In the genomic region with DNA sequence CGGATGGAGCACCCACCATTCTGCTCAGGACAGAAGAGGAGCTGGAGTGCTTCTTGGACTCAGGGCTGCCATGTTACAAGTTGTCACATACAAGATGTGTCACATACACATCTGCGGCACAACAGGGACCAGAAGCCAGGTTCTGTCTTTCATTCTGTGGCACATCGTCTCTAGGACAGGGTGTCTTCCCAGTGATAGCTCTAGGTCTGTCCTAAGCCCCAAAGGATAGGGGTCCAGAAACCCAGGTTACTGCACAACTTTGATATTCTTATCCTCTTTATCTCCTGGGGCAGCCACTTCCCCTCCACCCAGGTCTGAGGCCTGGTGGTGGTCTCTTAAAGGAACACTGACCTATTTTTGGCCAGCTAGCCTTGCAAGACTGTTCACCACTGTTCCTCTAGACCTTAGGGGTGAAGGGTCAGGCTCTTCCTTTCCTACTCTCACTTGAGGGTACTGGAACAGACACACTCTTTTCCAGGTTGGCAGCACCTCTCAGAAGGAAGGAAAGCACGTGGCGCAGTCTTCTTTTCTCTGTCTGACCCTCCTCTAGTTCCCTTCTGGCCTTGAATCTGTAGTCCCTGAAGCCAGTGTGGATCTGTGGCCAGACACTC, we compare ENCODE assay signal across 16 mouse cellular contexts. TPM values are rescaled to one million over a fixed set of nuclear protein-coding genes. Genes with fewer than 3 reads are reported as not detected.
DNase-seq lines count a peak whose midpoint lies in the region; ATAC-seq and TF ChIP-seq lines count a peak whose summit lies in the region.
"Had no signal": no experiment of that assay in that cellular context is flagged by ENCODE, and none has a peak within 500 bp of the region (broad histone marks: within the 10 kb centered on the region; RNA-seq: fewer than 3 reads in every experiment).

No protein-coding gene starts in this region.

- no peak overlapping the region for H3K4me3 ChIP-seq in hindbrain, embryonic 10.5 days
- no peak overlapping the region for H3K4me3 ChIP-seq in hindbrain, embryonic 12.5 days
- H3K4me3 ChIP-seq in CH12.LX (replicated peaks in 1 of 3; ENCODE audit: low read depth in 2 of 3, low read length in 2 of 3, poor library complexity in 1 of 3): peak overlapping the region in 2 of 3 experiments; percentile 7 to 81
- H3K4me3 ChIP-seq in embryonic facial prominence, embryonic 10.5 days: no peak overlapping the region
- H3K4me3 ChIP-seq: lung, embryonic 15.5 days; midbrain, embryonic 15.5 days had no signal

- no peak for DNase-seq in hindbrain, embryonic 10.5 days (ENCODE audit: low spot score)
- peak; percentile 44 for DNase-seq in CH12.LX (ENCODE audit: extremely low read depth)
- no peak for DNase-seq in embryonic facial prominence, embryonic 10.5 days (ENCODE audit: low spot score)
- peak; percentile 53 for DNase-seq in naive thymus-derived CD4-positive, alpha-beta T cell, adult 2 months (ENCODE audit: low read depth)
- DNase-seq in gastrocnemius, adult 8-10 months (ENCODE audit: low spot score in 2 of 2): no peak
- DNase-seq in lung, postnatal 10 days: no peak
- DNase-seq: kidney, postnatal 4 days had no signal

- TF ChIP-seq POLR2A in CH12.LX (IDR thresholded peaks at IDR 0.05; ENCODE audit: low read depth, low read length): peak; percentile 16; the same call in 1 of the 2 replicates

- dilution Hi-C loops in CH12.LX (cut with MboI; ENCODE audit: extremely low pct_ligation_motif_present, extremely low pct_unique_long_range_greater_than_20kb, low sequenced_read_pairs): no loop called here

- no peaks in the 10 kb centered on the region for H3K27me3 ChIP-seq in hindbrain, embryonic 10.5 days (ENCODE audit: insufficient read depth, poor library complexity, severe bottlenecking)
- peaks cover 1% of the 10 kb centered on the region; the same call in 1 of the 2 replicates for H3K27me3 ChIP-seq in hindbrain, embryonic 12.5 days
- no peaks in the 10 kb centered on the region for H3K27me3 ChIP-seq in CH12.LX (replicated peaks)
- peaks cover 5% of the 10 kb centered on the region; the same call in 1 of the 2 replicates for H3K27me3 ChIP-seq in embryonic facial prominence, embryonic 10.5 days (replicated peaks; ENCODE audit: low read depth, poor library complexity, severe bottlenecking)
- H3K27me3 ChIP-seq: lung, embryonic 15.5 days; midbrain, embryonic 15.5 days had no signal

- TF ChIP-seq RAD21 in CH12.LX (IDR thresholded peaks at IDR 0.05; ENCODE audit: low read depth, low read length): no peak

- no peaks in the 10 kb centered on the region for H3K9me3 ChIP-seq in hindbrain, embryonic 10.5 days
- no peaks in the 10 kb centered on the region for H3K9me3 ChIP-seq in hindbrain, embryonic 12.5 days (replicated peaks)
- no peaks in the 10 kb centered on the region for H3K9me3 ChIP-seq in CH12.LX (replicated peaks; ENCODE audit: low read length)
- no peaks in the 10 kb centered on the region for H3K9me3 ChIP-seq in embryonic facial prominence, embryonic 10.5 days
- H3K9me3 ChIP-seq: lung, embryonic 15.5 days; midbrain, embryonic 15.5 days had no signal

- in situ Hi-C loops in CH12.LX (cut with MboI; ENCODE audit: low pct_ligation_motif_present, low pct_unique_long_range_greater_than_20kb, low sequenced_read_pairs): loop anchor here (5.0 kb wide), 1 partner anchor 92 kb away; the partner anchor contains the start of gene Rnf43

- no peaks in the 10 kb centered on the region for H3K36me3 ChIP-seq in hindbrain, embryonic 10.5 days
- H3K36me3 ChIP-seq in hindbrain, embryonic 12.5 days: no peaks in the 10 kb centered on the region
- peaks cover 21 to 22% of the 10 kb centered on the region in 2 experiments for H3K36me3 ChIP-seq in CH12.LX (replicated peaks in 1 of 2; ENCODE audit: control insufficient read depth in 1 of 2, insufficient read depth in 1 of 2, low read length in 1 of 2)
- no peaks in the 10 kb centered on the region for H3K36me3 ChIP-seq in embryonic facial prominence, embryonic 10.5 days (replicated peaks)
- H3K36me3 ChIP-seq: lung, embryonic 15.5 days; midbrain, embryonic 15.5 days had no signal

- no peak overlapping the region for H3K4me2 ChIP-seq in hindbrain, embryonic 12.5 days (replicated peaks)
- peak overlapping the region; percentile 85 for H3K4me2 ChIP-seq in CH12.LX (ENCODE audit: insufficient read depth, low read depth, poor library complexity, severe bottlenecking)
- H3K4me2 ChIP-seq: lung, embryonic 15.5 days; midbrain, embryonic 15.5 days had no signal

- TF ChIP-seq EP300 in CH12.LX (IDR thresholded peaks at IDR 0.05; ENCODE audit: low read length): no peak

- no peak overlapping the region for H3K9ac ChIP-seq in hindbrain, embryonic 12.5 days
- peak overlapping the region; percentile 61 for H3K9ac ChIP-seq in CH12.LX (ENCODE audit: insufficient read depth, low read depth)
- H3K9ac ChIP-seq: lung, embryonic 15.5 days; midbrain, embryonic 15.5 days had no signal

- no peak for ATAC-seq in hindbrain, embryonic 12.5 days (ENCODE audit: low FRiP score)
- ATAC-seq in frontal cortex, adult (ENCODE audit: low TSS enrichment): no peak
- ATAC-seq: forebrain, embryonic 16.5 days; hindbrain, embryonic 16.5 days; midbrain, embryonic 15.5 days had no signal

- 85% methylated on average over 5 of the region's 5 CpGs for WGBS in hindbrain, embryonic 10.5 days
- 85% methylated on average over 5 of the region's 5 CpGs for WGBS in hindbrain, embryonic 12.5 days
- 88% methylated on average over 5 of the region's 5 CpGs for WGBS in embryonic facial prominence, embryonic 10.5 days

- H3K4me1 ChIP-seq in hindbrain, embryonic 10.5 days (replicated peaks): peaks cover 22% of the 10 kb centered on the region; the same call in 1 of the 2 replicates
- H3K4me1 ChIP-seq in hindbrain, embryonic 12.5 days: no peaks in the 10 kb centered on the region
- peaks cover 20 to 59% of the 10 kb centered on the region in 2 experiments for H3K4me1 ChIP-seq in CH12.LX (ENCODE audit: control insufficient read depth in 1 of 2, insufficient read depth in 2 of 2)
- H3K4me1 ChIP-seq in embryonic facial prominence, embryonic 10.5 days: peaks cover 25% of the 10 kb centered on the region
- H3K4me1 ChIP-seq: lung, embryonic 15.5 days; midbrain, embryonic 15.5 days had no signal

- H3K79me2 ChIP-seq in CH12.LX (replicated peaks; ENCODE audit: control insufficient read depth, extremely low read depth, insufficient read depth, poor library complexity, severe bottlenecking): peaks cover 34% of the 10 kb centered on the region

- H3K27ac ChIP-seq in hindbrain, embryonic 10.5 days: peak overlapping the region; percentile 60
- H3K27ac ChIP-seq in hindbrain, embryonic 12.5 days: no peak overlapping the region
- peak overlapping the region; percentile 95 for H3K27ac ChIP-seq in CH12.LX (ENCODE audit: insufficient read depth, low read depth)
- peak overlapping the region; percentile 35; the same call in 1 of the 2 replicates for H3K27ac ChIP-seq in embryonic facial prominence, embryonic 10.5 days (replicated peaks)
- H3K27ac ChIP-seq: lung, embryonic 15.5 days; midbrain, embryonic 15.5 days had no signal

- TF ChIP-seq CTCF in CH12.LX (conservative IDR thresholded peaks at IDR 0.05 in 1 of 2, IDR thresholded peaks at IDR 0.05 in 1 of 2; ENCODE audit: low read depth in 2 of 2, low read length in 2 of 2): no peak

TF ChIP-seq in CH12.LX, 34 proteins besides CTCF, POLR2A, EP300 and RAD21:
- TF ChIP-seq ELF1 (IDR thresholded peaks at IDR 0.05; ENCODE audit: low read depth, low read length) (no peak), NRF1 (IDR thresholded peaks at IDR 0.05; ENCODE audit: low read depth, low read length) (no peak), CHD1 (IDR thresholded peaks at IDR 0.05; ENCODE audit: low read depth, low read length) (no peak), MYC (IDR thresholded peaks at IDR 0.05; ENCODE audit: low read depth, low read length) (no peak), IRF4 (IDR thresholded peaks at IDR 0.05; ENCODE audit: low read depth, low read length) (no peak), MAZ (IDR thresholded peaks at IDR 0.05; ENCODE audit: low read depth, low read length) (no peak), SMC3 (IDR thresholded peaks at IDR 0.05; ENCODE audit: low read depth, low read length) (no peak), ZC3H11A (IDR thresholded peaks at IDR 0.05; ENCODE audit: low read depth, low read length) (no peak), CHD2 (IDR thresholded peaks at IDR 0.05; ENCODE audit: low read length) (no peak), SIN3A (IDR thresholded peaks at IDR 0.05; ENCODE audit: low read length) (no peak), GABPA (IDR thresholded peaks at IDR 0.05; ENCODE audit: insufficient replicate concordance, low read depth, low read length) (no peak), USF1 (IDR thresholded peaks at IDR 0.05; ENCODE audit: low read depth, low read length) (no peak), PAX5 (IDR thresholded peaks at IDR 0.05; ENCODE audit: low read length) (no peak), MAX (IDR thresholded peaks at IDR 0.05; ENCODE audit: low read length) (no peak)

RNA-seq across cellular contexts. Expression of gene Tspoap1, which starts 6.3 kb away (rescaled TPM):
- 7.8 and 10.5 TPM in 2 replicates for polyA plus RNA-seq in hindbrain, embryonic 10.5 days (2016; fragmentation: Nextera tagmentation; extraction: Ambion mirVana)
- 30.5 and 32.7 TPM in 2 replicates for polyA plus RNA-seq in hindbrain, embryonic 12.5 days (2016; fragmentation: Nextera tagmentation; extraction: Ambion mirVana)
- 19.9 and 36.9 TPM in 2 replicates for total RNA-seq in CH12.LX (2012; rRNA removed)
- total RNA-seq in CH12.LX (2014; rRNA removed): 12.8 and 16.5 TPM in 2 replicates
- 11.6 and 12.3 TPM in 2 replicates for polyA plus RNA-seq in CH12.LX (2012; ENCODE audit: insufficient read length, low read depth)
- polyA plus RNA-seq in embryonic facial prominence, embryonic 10.5 days (2016; fragmentation: Nextera tagmentation; extraction: Ambion mirVana): 4.0 and 7.0 TPM in 2 replicates
- not detected for total RNA-seq in gastrocnemius, adult 8-10 months (2022)

RNA-seq across cellular contexts. Expression of gene Supt4a, which starts 16.6 kb away (rescaled TPM):
- polyA plus RNA-seq in hindbrain, embryonic 10.5 days (2016; fragmentation: Nextera tagmentation; extraction: Ambion mirVana): 178 and 184 TPM in 2 replicates
- 129 and 141 TPM in 2 replicates for polyA plus RNA-seq in hindbrain, embryonic 12.5 days (2016; fragmentation: Nextera tagmentation; extraction: Ambion mirVana)
- total RNA-seq in CH12.LX (2012; rRNA removed) (241 and 287 TPM in 2 replicates), CH12.LX (2014; rRNA removed) (251 and 256 TPM in 2 replicates)
- 220 and 229 TPM in 2 replicates for polyA plus RNA-seq in CH12.LX (2012; ENCODE audit: insufficient read length, low read depth)
- polyA plus RNA-seq in embryonic facial prominence, embryonic 10.5 days (2016; fragmentation: Nextera tagmentation; extraction: Ambion mirVana): 184 and 185 TPM in 2 replicates
- 10 to 100 TPM; 33.6 to 41.0 (median 36.9) TPM for total RNA-seq in gastrocnemius, adult 8-10 months (2022)

RNA-seq across cellular contexts. Expression of gene Mpo, which starts 39.4 kb away (rescaled TPM):
- polyA plus RNA-seq in hindbrain, embryonic 10.5 days (2016; fragmentation: Nextera tagmentation; extraction: Ambion mirVana): 2.8 and 5.0 TPM in 2 replicates
- 1.7 and 2.3 TPM in 2 replicates for polyA plus RNA-seq in hindbrain, embryonic 12.5 days (2016; fragmentation: Nextera tagmentation; extraction: Ambion mirVana)
- not detected in 2 replicates for total RNA-seq in CH12.LX (2012; rRNA removed)
- total RNA-seq in CH12.LX (2014; rRNA removed): not detected in 2 replicates
- polyA plus RNA-seq in CH12.LX (2012; ENCODE audit: insufficient read length, low read depth): not detected in 2 replicates
- 5.2 and 6.3 TPM in 2 replicates for polyA plus RNA-seq in embryonic facial prominence, embryonic 10.5 days (2016; fragmentation: Nextera tagmentation; extraction: Ambion mirVana)
- total RNA-seq in gastrocnemius, adult 8-10 months (2022): not detected
- total RNA-seq: adrenal gland, adult 18-20 months; ES-E14; neutrophil, adult 5-6 weeks had no signal

Comparison
In these comparisons a context has a peak if more than half of its experiments do, and no peak if none do; other contexts are left out.
1. DNase-seq: peak in CH12.LX (single experiment) and naive thymus-derived CD4-positive, alpha-beta T cell, adult 2 months (single experiment); none in hindbrain, embryonic 10.5 days (single experiment), embryonic facial prominence, embryonic 10.5 days (single experiment), gastrocnemius, adult 8-10 months (0 of 2) and lung, postnatal 10 days (single experiment).
2. H3K4me3 ChIP-seq: peak in CH12.LX (2 of 3); none in hindbrain, embryonic 10.5 days (single experiment), hindbrain, embryonic 12.5 days (single experiment) and embryonic facial prominence, embryonic 10.5 days (single experiment).